Mouse (Mus musculus) yolk sac, embryonic 10.5 days (tissue): ENCODE measurements around the gene Fbxw5.

Source experiments
- DNase-seq: peaks from one replicate; pipeline ENCODE4 v3.0.0-alpha.2; 2017; ENCODE audit warnings: low spot score

Gene Fbxw5

GRCm38 (mm10) chr2:25477967-25478675 lies 22.4 kb upstream of the Fbxw5 start:
- no peak for DNase-seq

GRCm38 (mm10) chr2:25479551-25480311 lies 20.8 kb upstream of the Fbxw5 start:
- no peak for DNase-seq

DNA sequence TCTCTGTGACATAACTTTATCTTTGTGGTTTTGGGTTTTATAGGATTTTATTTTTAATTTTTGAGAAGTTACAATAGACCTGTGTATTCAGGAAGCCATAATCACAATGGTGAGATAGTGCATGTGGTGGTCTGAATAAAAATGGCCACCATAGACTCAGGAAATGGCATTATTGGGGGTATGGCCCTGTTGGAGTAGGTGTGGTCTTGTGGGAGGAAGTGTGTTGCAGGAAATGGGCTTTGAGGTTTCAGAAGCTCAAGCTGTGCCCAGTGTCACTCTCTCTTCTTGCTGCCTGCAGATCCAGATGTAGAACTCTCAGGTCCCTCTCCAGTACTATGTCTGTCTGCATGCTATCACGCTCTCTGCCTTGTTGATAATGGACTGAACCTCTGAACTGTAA lies 20.0 kb upstream of the Fbxw5 start:
- DNase-seq = no peak

GRCm38 (mm10) chr2:25482969-25483368 lies 17.6 kb upstream of the Fbxw5 start:
- no peak for DNase-seq

GRCm38 (mm10) chr2:25484901-25485647 lies 15.5 kb upstream of the Fbxw5 start:
- peak; percentile 86 for DNase-seq

GRCm38 (mm10) chr2:25487965-25488670 lies 12.4 kb upstream of the Fbxw5 start:
- no peak for DNase-seq

GRCm38 (mm10) chr2:25488671-25489068 lies 11.9 kb upstream of the Fbxw5 start:
- no peak for DNase-seq

DNA sequence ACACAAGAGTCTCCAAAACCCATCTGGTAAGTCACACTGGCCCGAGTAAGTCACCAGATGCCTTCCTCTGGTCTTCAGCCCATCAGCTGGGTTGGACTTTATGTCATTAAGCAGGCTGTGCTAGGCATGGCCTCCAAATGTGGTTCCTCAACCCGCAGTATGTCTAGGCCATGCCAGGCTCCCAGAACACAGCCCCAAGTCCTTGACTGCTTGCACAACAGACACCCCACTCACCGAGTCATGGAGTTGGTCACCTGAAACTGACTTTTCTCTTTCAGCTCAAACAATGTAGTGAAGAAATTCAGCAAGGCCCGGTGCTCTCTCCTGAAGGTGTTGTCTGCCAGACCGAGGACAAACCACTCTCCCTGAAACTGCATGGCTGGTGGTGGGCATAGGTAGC lies 7.6 kb upstream of the Fbxw5 start:
- no peak for DNase-seq

- no peak for DNase-seq
Observed at GRCm38 (mm10) chr2:25493476-25493961, 7.0 kb upstream of the Fbxw5 start, which contains the start of gene Lcn12. Lcn12 (minus strand) TSS chr2:25493911.

DNA sequence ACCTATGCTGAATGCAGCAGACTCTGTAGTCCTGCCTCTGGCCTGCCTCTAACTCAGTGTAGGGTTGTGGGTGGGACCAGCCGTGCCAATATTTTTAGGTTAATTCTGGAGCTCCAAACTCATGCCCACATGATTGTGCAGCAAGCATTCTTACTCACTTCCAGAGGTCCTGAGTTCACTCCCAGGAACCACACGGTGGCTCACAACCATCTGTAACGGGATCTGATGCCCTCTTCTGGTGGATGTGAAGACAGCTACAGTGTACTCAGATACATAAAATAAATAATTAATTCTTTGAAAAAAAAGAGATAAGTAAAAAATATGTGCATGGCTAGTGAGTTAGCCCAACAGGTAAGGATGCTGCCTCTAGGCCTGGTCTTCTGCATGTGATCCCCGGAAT lies 4.1 kb upstream of the Fbxw5 start:
- DNase-seq = no peak

GRCm38 (mm10) chr2:25497846-25498575 lies 2.5 kb upstream of the Fbxw5 start:
- no peak for DNase-seq

- no peak for DNase-seq
Observed at GRCm38 (mm10) chr2:25498622-25499478, 1.7 kb upstream of the Fbxw5 start.

DNA sequence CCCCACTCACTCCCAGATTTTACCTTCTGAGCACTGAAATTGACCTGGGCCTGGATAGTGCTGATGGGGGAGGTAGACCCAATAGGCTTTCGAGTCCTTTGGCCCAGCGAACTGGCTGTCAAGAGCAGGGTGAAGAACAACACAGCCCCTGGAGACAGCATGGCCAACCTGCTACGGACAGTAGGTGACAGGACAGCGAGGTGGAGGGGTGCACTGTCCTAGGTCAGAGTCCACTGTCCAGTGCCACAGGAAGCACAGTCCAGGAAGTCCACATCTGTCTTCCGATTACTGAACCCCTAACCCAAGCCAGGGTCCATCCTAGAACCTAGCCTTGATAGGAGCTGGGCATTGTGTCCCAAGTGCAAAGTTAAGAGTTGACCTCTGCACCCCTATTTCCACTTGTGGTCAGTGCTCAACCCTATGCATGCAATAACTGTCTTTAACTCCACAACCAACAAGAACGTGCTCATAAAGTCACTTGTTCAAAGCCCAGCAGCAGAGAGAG lies 427 bp upstream of the Fbxw5 start:
- no peak for DNase-seq

DNA sequence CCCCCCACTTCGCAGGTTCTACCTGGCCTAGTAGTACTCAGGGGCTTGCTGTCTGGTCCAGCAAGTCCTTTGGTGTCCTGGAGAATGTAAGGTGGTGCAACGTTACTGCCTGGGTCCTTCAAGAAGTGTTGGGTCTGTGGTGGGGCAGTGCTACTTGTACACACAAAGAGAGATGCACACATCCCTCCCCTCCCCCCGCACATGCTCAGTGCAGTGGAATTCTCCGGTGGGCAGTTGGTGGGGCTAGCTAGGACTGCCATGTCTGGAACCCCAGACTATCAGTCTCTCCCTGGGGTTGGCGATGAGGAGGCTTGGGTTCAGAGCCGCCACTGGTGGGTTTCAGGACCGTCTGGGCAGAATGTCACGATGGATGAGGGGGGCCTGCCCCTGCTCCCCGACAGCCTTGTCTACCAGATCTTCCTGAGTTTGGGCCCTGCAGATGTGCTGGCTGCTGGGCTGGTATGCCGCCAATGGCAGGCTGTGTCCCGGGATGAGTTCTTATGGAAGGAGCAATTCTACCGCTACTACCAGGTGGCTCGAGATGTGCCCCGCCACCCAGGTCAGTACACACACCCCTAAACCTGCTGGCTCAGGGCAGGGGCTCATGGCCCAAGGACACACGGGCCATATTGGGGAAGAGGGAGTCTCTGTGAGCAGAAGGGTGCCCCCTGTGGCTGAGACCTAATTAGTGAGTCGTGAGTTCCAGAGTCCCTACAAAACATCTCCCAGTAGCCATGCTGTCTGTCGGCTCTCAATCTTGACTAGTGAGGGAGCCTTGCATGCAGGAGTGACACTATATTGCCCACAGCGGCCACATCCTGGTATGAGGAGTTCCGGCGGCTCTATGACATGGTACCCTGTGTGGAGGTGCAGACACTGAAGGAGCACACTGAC lies 1.3 kb downstream of the Fbxw5 start, which contains the start of gene C8g:
Gene C8g (minus strand): TSS at position 127 of the 894 bp plus-strand sequence.
- DNase-seq = no peak

GRCm38 (mm10) chr2:25502726-25503125 lies 2.2 kb downstream of the Fbxw5 start:
- DNase-seq = no peak

GRCm38 (mm10) chr2:25504538-25504937 lies 4.0 kb downstream of the Fbxw5 start:
- no peak for DNase-seq

DNA sequence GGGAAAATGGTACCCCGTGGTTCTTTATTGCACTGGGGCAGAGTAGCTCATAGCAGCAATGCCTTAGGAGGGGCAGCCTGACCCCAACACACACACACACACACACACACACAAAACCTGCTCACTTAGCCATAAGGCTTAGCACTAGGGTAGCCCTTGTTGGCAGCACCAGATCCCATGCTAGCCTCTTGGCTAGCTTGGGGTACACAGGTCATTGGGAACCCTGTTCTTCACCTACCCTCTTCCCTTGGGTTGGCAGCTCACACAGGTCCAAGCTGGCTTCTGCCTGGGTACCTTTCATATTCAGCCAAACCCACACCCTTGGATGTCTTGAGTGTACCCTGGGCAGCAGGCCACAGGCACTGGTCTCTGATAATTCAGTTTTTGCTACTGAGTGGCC lies 4.5 kb downstream of the Fbxw5 start:
- no peak for DNase-seq

DNA sequence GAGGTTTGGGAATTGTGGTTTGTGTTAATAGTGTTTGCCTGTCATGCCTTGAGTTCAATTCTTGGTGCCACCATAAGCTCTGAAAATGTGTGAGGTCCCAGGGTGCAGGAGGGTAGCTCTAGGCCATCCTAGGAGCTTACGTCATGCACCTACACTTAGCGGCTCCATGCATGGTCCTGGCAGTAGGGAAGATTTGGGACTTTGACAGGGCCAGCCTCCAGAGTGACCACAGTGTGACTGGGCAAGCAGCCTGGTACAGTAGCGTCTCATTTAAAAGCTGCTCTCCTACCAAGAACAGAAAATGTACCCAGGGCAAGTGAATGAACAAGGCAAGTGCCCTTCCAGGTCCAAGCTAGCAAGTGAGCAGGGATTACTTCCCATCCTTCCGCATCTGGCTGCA lies 5.3 kb downstream of the Fbxw5 start:
- DNase-seq = no peak

- DNase-seq = no peak
Observed at GRCm38 (mm10) chr2:25506964-25507363, 6.4 kb downstream of the Fbxw5 start.
